Mouse (Mus musculus): Measurements from ENCODE around the gene Ncor1.

Ncor1 gene

DNA sequence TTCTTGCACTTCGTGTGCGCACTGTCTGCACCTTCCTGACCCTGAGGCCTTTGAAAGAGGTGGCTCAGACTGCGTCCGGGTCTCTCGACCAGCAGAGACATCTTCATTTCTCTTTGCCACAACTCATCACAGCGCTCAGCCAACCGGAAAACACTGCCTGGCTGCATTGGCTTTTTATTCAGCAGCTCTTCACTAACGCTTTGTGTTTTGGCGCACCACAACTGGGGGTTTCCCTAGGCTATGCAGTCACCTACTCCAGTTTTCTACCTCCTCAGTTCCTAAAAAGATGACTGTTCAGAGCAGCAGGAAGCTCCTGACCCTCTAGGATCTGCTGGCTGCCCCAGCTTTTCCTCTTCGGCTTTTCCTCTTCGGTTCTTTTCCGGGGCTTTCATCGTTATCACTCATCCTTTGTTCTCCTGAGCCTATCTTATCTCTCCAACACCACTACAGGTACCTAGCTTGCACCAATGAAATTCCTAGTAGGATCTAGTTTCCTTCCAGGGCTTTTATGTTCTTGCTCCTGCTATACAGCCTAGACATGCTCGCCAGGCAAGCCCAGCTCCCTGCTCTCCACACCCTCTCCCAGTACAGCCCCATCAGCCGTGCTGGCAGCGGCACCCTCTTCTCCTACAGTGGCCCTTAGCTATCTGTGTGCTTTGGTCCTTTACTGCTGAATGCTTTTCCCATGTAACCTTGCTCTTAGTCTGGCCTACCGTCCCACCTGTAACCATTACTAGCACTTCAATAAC is 191.7 kb downstream of the Ncor1 start:
- no peak for DNase-seq (ENCODE audit: low read depth, low spot score)
